Mouse (Mus musculus) CH12.LX (cell line): ENCODE results near the gene Dscam. TPM values are rescaled to one million over a fixed set of nuclear protein-coding genes. Genes with fewer than 3 reads are reported as not detected.

Experiments
- DNase-seq: peaks from one replicate; pipeline ENCODE4 v3.0.0-alpha.2; 2013; ENCODE audit errors: extremely low read depth
- H3K27ac ChIP-seq: 2 replicates; pipeline ENCODE4 v1.5.1; 2012; ENCODE audit warnings: low read depth, mild to moderate bottlenecking, control low read depth, moderate library complexity; ENCODE audit not compliant: insufficient read depth
- H3K27me3 ChIP-seq: replicated peaks from 2 replicates; pipeline ENCODE3; 2012; ENCODE audit warnings: inconsistent platforms
- H3K36me3 ChIP-seq, 2 experiments: replicated peaks in 1 of 2; 2 replicates each; pipeline versions ENCODE3 to v1.6.1; 2012; ENCODE audit warnings: inconsistent platforms in 1 of 2, low read length in 1 of 2, mild to moderate bottlenecking in 1 of 2, mixed read lengths in 1 of 2, moderate library complexity in 1 of 2; ENCODE audit not compliant: control insufficient read depth in 1 of 2, insufficient read depth in 1 of 2
- H3K4me1 ChIP-seq, 2 experiments: 2 replicates each; pipeline ENCODE4 v1.6.1; 2012; ENCODE audit warnings: inconsistent platforms in 1 of 2, moderate library complexity in 1 of 2; ENCODE audit not compliant: insufficient read depth in 2 of 2, control insufficient read depth in 1 of 2
- H3K4me2 ChIP-seq: 2 replicates; pipeline ENCODE4 v1.6.1; 2012; ENCODE audit warnings: low read depth, mild to moderate bottlenecking, control low read depth; ENCODE audit not compliant: poor library complexity, insufficient read depth, severe bottlenecking
- H3K4me3 ChIP-seq, 3 experiments: fragments of 150-350 bp in 1 of 3; sonication (generic) in 1 of 3; replicated peaks in 1 of 3; 2 replicates each; pipeline versions ENCODE3 to v1.5.1; 2011 to 2012; ENCODE audit warnings: low read depth in 2 of 3, low read length in 2 of 3, mild to moderate bottlenecking in 2 of 3, moderate library complexity in 2 of 3, control low read depth in 1 of 3, improper control_type of control experiment in 1 of 3, inconsistent platforms in 1 of 3, mixed read lengths in 1 of 3; ENCODE audit not compliant: poor library complexity in 1 of 3
- H3K79me2 ChIP-seq: replicated peaks from 2 replicates; pipeline ENCODE4 v1.6.1; 2012; ENCODE audit warnings: mild to moderate bottlenecking, moderate library complexity; ENCODE audit not compliant: control insufficient read depth, poor library complexity, insufficient read depth, severe bottlenecking; ENCODE audit errors: extremely low read depth
- H3K9ac ChIP-seq: 2 replicates; pipeline ENCODE4 v1.6.1; 2012; ENCODE audit warnings: low read depth, mild to moderate bottlenecking, control low read depth, moderate library complexity; ENCODE audit not compliant: insufficient read depth
- H3K9me3 ChIP-seq: replicated peaks from 2 replicates; pipeline ENCODE3; 2012; ENCODE audit warnings: low read length, inconsistent platforms, mixed read lengths
- BHLHE40 ChIP-seq: IDR thresholded peaks from 2 replicates; pipeline ENCODE4 v1.6.1; 2011; ENCODE audit warnings: mild to moderate bottlenecking, low read depth, low read length, improper control_type of control experiment
- E2F4 ChIP-seq: IDR thresholded peaks from 2 replicates; pipeline ENCODE4 v1.6.1; 2011; ENCODE audit warnings: low read depth, low read length, improper control_type of control experiment; ENCODE audit not compliant: insufficient replicate concordance
- ELF1 ChIP-seq: IDR thresholded peaks from 2 replicates; pipeline ENCODE4 v1.6.1; 2014; ENCODE audit warnings: low read depth, mild to moderate bottlenecking, inconsistent platforms, low read length, improper control_type of control experiment
- EP300 ChIP-seq: IDR thresholded peaks from 2 replicates; pipeline ENCODE4 v1.6.1; 2011; ENCODE audit warnings: low read length, improper control_type of control experiment
- ETS1 ChIP-seq: conservative IDR thresholded peaks from 2 replicates; pipeline ENCODE4 v1.6.1; 2012; ENCODE audit warnings: low read depth, mild to moderate bottlenecking, inconsistent platforms, low read length, improper control_type of control experiment, moderate library complexity
- IRF4 ChIP-seq: IDR thresholded peaks from 2 replicates; pipeline ENCODE4 v1.6.1; 2014; ENCODE audit warnings: low read depth, mild to moderate bottlenecking, inconsistent platforms, low read length, improper control_type of control experiment
- JUN ChIP-seq: IDR thresholded peaks from 2 replicates; pipeline ENCODE4 v1.6.1; 2011; ENCODE audit warnings: low read depth, mild to moderate bottlenecking, low read length, improper control_type of control experiment, moderate library complexity; ENCODE audit not compliant: insufficient read depth
- MAX ChIP-seq: IDR thresholded peaks from 2 replicates; pipeline ENCODE4 v1.6.1; 2011; ENCODE audit warnings: low read length, improper control_type of control experiment
- MEF2A ChIP-seq: IDR thresholded peaks from 2 replicates; pipeline ENCODE4 v1.6.1; 2014; ENCODE audit warnings: low read depth, mild to moderate bottlenecking, inconsistent platforms, low read length, improper control_type of control experiment, borderline replicate concordance
- NELFE ChIP-seq: IDR thresholded peaks from 2 replicates; pipeline ENCODE4 v1.6.1; 2011; ENCODE audit warnings: low read depth, low read length, improper control_type of control experiment
- PAX5 ChIP-seq: IDR thresholded peaks from 2 replicates; pipeline ENCODE4 v1.6.1; 2012; ENCODE audit warnings: low read length, inconsistent platforms, mixed read lengths
- RCOR1 ChIP-seq: conservative IDR thresholded peaks from 2 replicates; pipeline ENCODE4 v1.6.1; 2012; ENCODE audit warnings: low read depth, mild to moderate bottlenecking, inconsistent platforms, low read length, improper control_type of control experiment
- TCF12 ChIP-seq: IDR thresholded peaks from 2 replicates; pipeline ENCODE4 v1.6.1; 2014; ENCODE audit warnings: low read depth, mild to moderate bottlenecking, inconsistent platforms, low read length, improper control_type of control experiment
- UBTF ChIP-seq: IDR thresholded peaks from 2 replicates; pipeline ENCODE4 v1.6.1; 2012; ENCODE audit warnings: low read depth, mild to moderate bottlenecking, inconsistent platforms, low read length, improper control_type of control experiment, moderate library complexity
- dilution Hi-C: fragments of 300-500 bp; cut with MboI; formaldehyde crosslinking; loops from 2 replicates; pipeline ENCODE4 v1.14.3; 2020; ENCODE audit warnings: low sequenced_read_pairs; ENCODE audit not compliant: extremely low pct_unique_long_range_greater_than_20kb, extremely low pct_ligation_motif_present
- in situ Hi-C: fragments of 300-500 bp; cut with MboI; formaldehyde crosslinking; loops from 3 replicates; pipeline ENCODE4 v1.14.3; 2019; ENCODE audit warnings: low sequenced_read_pairs, low pct_ligation_motif_present, low pct_unique_long_range_greater_than_20kb, mixed read lengths
- polyA plus RNA-seq: library from polyadenylated mRNA; unstranded; fragments of >175 nt; gene quantifications from 2 replicates; pipeline ENCODE4 v1.2.1, GENCODE M21; 2012; ENCODE audit warnings: low read depth; ENCODE audit not compliant: insufficient read length
- total RNA-seq, 2 experiments: library from RNA; depleted of rRNA; stranded (reverse); fragments of 300-350 nt in 1 of 2; fragments of >200 nt in 1 of 2; gene quantifications; 2 replicates each; pipeline ENCODE4 v1.2.3; 2012 to 2014

The Dscam gene
- total and polyA plus RNA-seq, 3 experiments: under 0.01 to 0.39 (median 0.12) TPM

DNA sequence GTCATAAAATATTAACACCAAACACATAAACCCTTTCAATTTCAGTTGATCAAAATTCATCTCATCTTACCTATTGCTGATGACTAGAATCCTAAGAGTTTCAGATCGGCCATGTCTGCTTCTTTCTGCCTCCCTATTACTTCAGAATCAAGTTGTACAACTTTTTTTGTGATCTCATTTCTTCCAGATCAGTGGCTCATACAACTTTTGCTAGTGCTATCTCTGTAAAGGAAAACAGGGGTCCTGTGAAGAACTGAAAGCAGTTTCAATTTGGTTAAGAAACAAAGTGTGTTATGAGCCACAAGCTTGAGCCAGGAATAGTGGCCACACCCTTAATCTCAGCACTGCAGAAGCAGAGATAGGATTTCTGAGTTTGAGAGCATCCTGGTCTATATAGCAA lies 23.6 kb upstream of the Dscam start:
- Histone ChIP-seq H3K27me3 (no peaks in the 10 kb centered on the region), H3K36me3 (no peaks in the 10 kb centered on the region), H3K4me2 (peak overlapping the region; percentile 8; the same call in 1 of the 2 replicates), H3K4me1 (peaks cover 11 to 27% of the 10 kb centered on the region in 2 experiments), H3K4me3 (no peak overlapping the region), H3K9ac (no peak overlapping the region), H3K27ac (no peak overlapping the region), H3K9me3 (no peaks in the 10 kb centered on the region), H3K79me2 (no peaks in the 10 kb centered on the region)
- peak; percentile 39 for DNase-seq
- TF ChIP-seq JUN: no peak; the same call in 1 of the 2 replicates
- 0 out of 2 replicates have a peak, but pooled peaks have one; percentile 27 for TF ChIP-seq TCF12
- peak; percentile 71; the same call in 1 of the 2 replicates for TF ChIP-seq IRF4
- no peak for TF ChIP-seq PAX5
- TF ChIP-seq NELFE: no peak
- TF ChIP-seq RCOR1: 0 out of 2 replicates have a peak, but pooled peaks have one; percentile 31
- TF ChIP-seq MEF2A: peak; percentile 45; the same call in 1 of the 2 replicates
- 0 out of 2 replicates have a peak, but pooled peaks have one; percentile 19 for TF ChIP-seq BHLHE40
- peak; percentile 66 for TF ChIP-seq EP300
- no peak for TF ChIP-seq ELF1
- in situ Hi-C loops: no loop called here
- dilution Hi-C loops: no loop called here

DNA sequence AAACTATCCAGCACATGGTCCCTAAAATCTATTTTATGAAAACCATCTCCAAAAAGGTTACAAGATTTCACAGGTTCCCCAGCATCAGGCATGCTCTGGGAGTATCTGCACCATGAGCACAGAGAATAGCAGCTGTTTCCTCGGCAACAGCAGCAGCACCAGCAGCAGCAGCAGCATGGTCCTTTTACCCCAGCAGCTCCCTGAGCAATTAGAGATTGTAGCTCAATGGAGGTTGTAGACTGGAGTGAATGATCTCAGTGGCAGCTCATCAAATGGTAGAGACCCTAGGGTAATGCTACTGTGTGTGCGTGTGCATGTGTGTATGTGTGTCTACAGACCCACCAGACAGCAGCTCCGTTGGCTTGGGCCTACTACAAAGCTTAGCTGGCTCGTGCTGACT lies 21.7 kb upstream of the Dscam start:
- Histone ChIP-seq H3K79me2 (no peaks in the 10 kb centered on the region), H3K9ac (no peak overlapping the region), H3K36me3 (no peaks in the 10 kb centered on the region), H3K9me3 (no peaks in the 10 kb centered on the region), H3K4me1 (peaks cover 11 to 22% of the 10 kb centered on the region in 2 experiments), H3K4me3 (no peak overlapping the region), H3K27ac (no peak overlapping the region), H3K27me3 (no peaks in the 10 kb centered on the region), H3K4me2 (no peak overlapping the region)
- no peak for DNase-seq
- TF ChIP-seq ETS1 (no peak), E2F4 (no peak), MAX (no peak), IRF4 (no peak), UBTF (no peak), ELF1 (no peak)
- in situ Hi-C loops (no loop called here), dilution Hi-C loops (no loop called here)
